Mouse (Mus musculus): Measurements from ENCODE around the gene Ddx17. TPM values are rescaled to one million over a fixed set of nuclear protein-coding genes. Genes with fewer than 3 reads are reported as not detected.

The Ddx17 gene
- polyA plus RNA-seq, 1 experiment from 2014 or later, result 76.5 TPM

- ATAC-seq (ENCODE audit: low FRiP score), result no peak
- WGBS, result 7% methylated on average over 3 of the region's 3 CpGs
- 0 out of 2 replicates have a peak, but pooled peaks cover 5% of the 10 kb centered on the region for H3K27me3 ChIP-seq
- H3K9me3 ChIP-seq (replicated peaks), result no peaks in the 10 kb centered on the region
- H3K4me2 ChIP-seq (replicated peaks), result peak overlapping the region; percentile 90
- H3K36me3 ChIP-seq, result peaks cover 37% of the 10 kb centered on the region
- peak overlapping the region; percentile 89 for H3K9ac ChIP-seq
- H3K27ac ChIP-seq, result peak overlapping the region; percentile 98
- H3K4me1 ChIP-seq, result peaks cover 25% of the 10 kb centered on the region
- peak overlapping the region; percentile 83 for H3K4me3 ChIP-seq
Measured at GRCm38 (mm10) chr15:79545496-79545895, 1.0 kb downstream of the Ddx17 start.

DNA sequence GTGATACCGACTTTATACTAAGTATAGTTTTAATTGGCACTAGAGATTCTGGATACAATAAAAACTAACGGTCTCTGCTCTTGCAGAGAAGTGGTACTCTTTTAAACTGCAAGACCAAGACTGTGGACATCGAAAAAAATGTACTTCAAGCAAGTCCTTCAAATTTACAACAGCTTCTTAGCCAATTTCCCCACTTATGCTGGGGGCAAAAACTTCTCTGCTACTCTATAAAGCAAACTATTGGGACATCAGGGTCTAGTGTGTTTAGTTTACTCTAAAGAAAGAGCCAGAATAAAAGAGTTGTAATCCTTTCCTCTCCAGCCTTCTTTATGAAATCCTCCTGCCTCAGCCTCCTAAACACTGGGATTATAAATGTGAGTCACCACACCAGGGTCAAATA, 2.6 kb downstream of the Ddx17 start:
- Histone ChIP-seq H3K36me3 (peaks cover 51% of the 10 kb centered on the region), H3K4me1 (peaks cover 26% of the 10 kb centered on the region), H3K9me3 (replicated peaks) (no peaks in the 10 kb centered on the region), H3K4me2 (replicated peaks) (peak overlapping the region; percentile 90), H3K9ac (no peak overlapping the region), H3K4me3 (0 out of 2 replicates have a peak overlapping the region, but pooled peaks have one; percentile 83), H3K27me3 (no peaks in the 10 kb centered on the region), H3K27ac (no peak overlapping the region)
- 98% methylated on average over 3 of the region's 3 CpGs for WGBS
- ATAC-seq (ENCODE audit: low FRiP score), result no peak

GRCm38 (mm10) chr15:79533796-79534195, 12.7 kb downstream of the Ddx17 start:
- Histone ChIP-seq H3K27me3 (no peaks in the 10 kb centered on the region), H3K36me3 (peaks cover 97% of the 10 kb centered on the region), H3K4me2 (replicated peaks) (no peak overlapping the region), H3K4me1 (no peaks in the 10 kb centered on the region), H3K27ac (no peak overlapping the region), H3K9ac (no peak overlapping the region), H3K9me3 (replicated peaks) (no peaks in the 10 kb centered on the region), H3K4me3 (no peak overlapping the region)
- ATAC-seq (ENCODE audit: low FRiP score), result no peak
- 94% methylated on average over 3 of the region's 3 CpGs for WGBS

DNA sequence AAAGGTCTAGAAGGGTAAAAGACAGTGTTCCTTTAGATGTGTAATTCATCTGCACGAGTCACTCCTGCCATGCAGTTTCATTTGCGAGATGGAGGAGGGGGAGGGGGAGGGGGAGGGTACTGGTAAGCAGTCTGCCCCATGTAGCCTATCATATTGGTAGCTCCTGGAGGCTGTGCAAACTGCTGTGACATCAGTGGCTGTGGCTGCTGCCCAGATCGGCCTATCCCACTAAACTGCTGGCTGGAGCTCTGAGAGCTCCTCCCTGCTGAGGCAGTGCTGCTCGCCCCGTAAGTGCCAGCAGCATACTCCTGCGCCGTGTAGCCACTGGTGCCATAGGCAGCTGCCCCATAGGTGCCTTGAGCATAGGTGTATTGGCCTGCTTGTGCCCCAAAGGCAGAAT, 16.6 kb downstream of the Ddx17 start:
- Histone ChIP-seq H3K36me3 (peaks cover 91% of the 10 kb centered on the region), H3K4me3 (no peak overlapping the region)
- 93% methylated on average over 7 of the region's 7 CpGs for WGBS

GRCm38 (mm10) chr15:79527991-79528639, 18.4 kb downstream of the Ddx17 start:
- no peak overlapping the region for H3K9ac ChIP-seq
- H3K4me3 ChIP-seq, result no peak overlapping the region
- 84% methylated on average over 5 of the region's 5 CpGs for WGBS
- ATAC-seq (ENCODE audit: low FRiP score), result no peak
- no peaks in the 10 kb centered on the region for H3K9me3 ChIP-seq (replicated peaks)
- H3K27ac ChIP-seq, result peak overlapping the region; percentile 23; the same call in 1 of the 2 replicates
- no peaks in the 10 kb centered on the region for H3K27me3 ChIP-seq
- H3K4me2 ChIP-seq (replicated peaks), result no peak overlapping the region
- H3K36me3 ChIP-seq, result peaks cover 73% of the 10 kb centered on the region
- no peaks in the 10 kb centered on the region for H3K4me1 ChIP-seq

More for the DNA sequence above, 16.6 kb downstream of the Ddx17 start:
- Histone ChIP-seq H3K27me3 (no peaks in the 10 kb centered on the region), H3K27ac (no peak overlapping the region), H3K9ac (no peak overlapping the region), H3K4me1 (no peaks in the 10 kb centered on the region), H3K9me3 (replicated peaks) (no peaks in the 10 kb centered on the region), H3K4me2 (replicated peaks) (no peak overlapping the region)
- no peak for ATAC-seq (ENCODE audit: low FRiP score)

- no peak for ATAC-seq (ENCODE audit: low FRiP score)
- no peaks in the 10 kb centered on the region for H3K4me1 ChIP-seq
- no peak overlapping the region for H3K4me2 ChIP-seq (replicated peaks)
- H3K27ac ChIP-seq, result no peak overlapping the region
- WGBS, result 81% methylated on average over 4 of the region's 4 CpGs
- H3K9me3 ChIP-seq (replicated peaks), result no peaks in the 10 kb centered on the region
- H3K27me3 ChIP-seq, result no peaks in the 10 kb centered on the region
- no peak overlapping the region for H3K9ac ChIP-seq
- peaks cover 65% of the 10 kb centered on the region for H3K36me3 ChIP-seq
- H3K4me3 ChIP-seq, result no peak overlapping the region
Measured at GRCm38 (mm10) chr15:79527192-79527591, 19.3 kb downstream of the Ddx17 start.

DNA sequence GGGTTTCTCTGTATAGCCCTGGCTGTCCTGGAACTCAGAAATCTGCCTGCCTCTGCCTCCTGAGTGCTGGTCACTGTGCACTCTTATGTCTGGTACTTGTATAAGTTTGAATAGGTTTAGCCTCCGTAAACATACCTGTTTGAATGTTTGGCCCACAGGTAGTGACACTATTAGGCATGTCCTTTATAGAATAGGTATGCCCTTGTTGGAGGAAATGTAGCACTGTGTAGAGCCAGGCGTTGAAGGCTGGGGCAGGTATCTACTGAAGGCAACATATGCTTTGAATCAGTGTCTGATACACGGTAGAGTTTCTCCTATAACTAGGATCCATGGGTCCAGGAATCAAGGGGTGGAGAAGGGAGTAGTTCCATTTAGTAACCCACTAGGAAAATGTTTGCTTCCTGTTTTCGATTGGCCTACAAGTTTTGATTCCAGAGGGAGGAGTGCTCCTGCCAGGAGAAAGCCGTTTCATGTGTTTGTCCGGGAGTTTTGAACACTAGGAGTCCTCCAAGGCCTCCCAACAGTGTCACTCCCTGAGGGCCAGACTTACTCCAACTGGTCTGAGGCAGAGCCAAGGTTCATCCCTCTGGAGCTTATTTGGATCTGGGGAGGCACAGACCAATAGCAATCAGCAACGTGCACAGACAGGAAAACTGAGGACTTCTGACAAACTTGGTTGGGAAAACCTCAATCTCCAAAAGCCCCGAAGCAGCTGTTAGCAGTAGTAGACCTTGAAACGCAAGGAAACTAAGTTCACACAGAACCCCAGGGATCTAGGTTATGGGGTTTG, 20.4 kb downstream of the Ddx17 start:
- 68% methylated on average over 9 of the region's 9 CpGs for WGBS
- Histone ChIP-seq H3K9ac (no peak overlapping the region), H3K4me3 (no peak overlapping the region), H3K27me3 (no peaks in the 10 kb centered on the region), H3K4me1 (no peaks in the 10 kb centered on the region), H3K36me3 (peaks cover 55% of the 10 kb centered on the region), H3K9me3 (replicated peaks) (no peaks in the 10 kb centered on the region), H3K4me2 (replicated peaks) (no peak overlapping the region), H3K27ac (no peak overlapping the region)
- ATAC-seq (ENCODE audit: low FRiP score), result no peak

DNA sequence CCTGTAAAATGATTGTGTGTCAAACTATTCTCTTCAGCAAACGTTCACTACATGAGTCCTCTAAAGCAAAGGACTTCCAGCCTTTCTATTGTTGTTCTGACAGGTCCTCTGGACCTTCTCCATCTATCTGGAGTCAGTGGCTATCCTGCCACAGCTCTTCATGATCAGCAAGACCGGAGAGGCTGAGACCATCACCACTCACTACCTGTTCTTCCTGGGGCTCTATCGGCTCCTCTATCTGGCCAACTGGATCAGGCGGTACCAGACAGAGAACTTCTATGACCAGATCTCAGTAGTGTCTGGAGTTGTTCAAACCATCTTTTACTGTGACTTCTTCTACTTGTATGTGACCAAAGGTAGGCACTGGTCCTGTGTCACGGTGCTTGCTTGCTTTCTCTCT, 21.0 kb downstream of the Ddx17 start:
- Histone ChIP-seq H3K9me3 (replicated peaks) (no peaks in the 10 kb centered on the region), H3K4me1 (no peaks in the 10 kb centered on the region), H3K9ac (no peak overlapping the region), H3K36me3 (peaks cover 49% of the 10 kb centered on the region), H3K27me3 (no peaks in the 10 kb centered on the region), H3K4me3 (no peak overlapping the region), H3K4me2 (replicated peaks) (no peak overlapping the region), H3K27ac (no peak overlapping the region)
- 87% methylated on average over 5 of the region's 5 CpGs for WGBS
- ATAC-seq (ENCODE audit: low FRiP score), result no peak

DNA sequence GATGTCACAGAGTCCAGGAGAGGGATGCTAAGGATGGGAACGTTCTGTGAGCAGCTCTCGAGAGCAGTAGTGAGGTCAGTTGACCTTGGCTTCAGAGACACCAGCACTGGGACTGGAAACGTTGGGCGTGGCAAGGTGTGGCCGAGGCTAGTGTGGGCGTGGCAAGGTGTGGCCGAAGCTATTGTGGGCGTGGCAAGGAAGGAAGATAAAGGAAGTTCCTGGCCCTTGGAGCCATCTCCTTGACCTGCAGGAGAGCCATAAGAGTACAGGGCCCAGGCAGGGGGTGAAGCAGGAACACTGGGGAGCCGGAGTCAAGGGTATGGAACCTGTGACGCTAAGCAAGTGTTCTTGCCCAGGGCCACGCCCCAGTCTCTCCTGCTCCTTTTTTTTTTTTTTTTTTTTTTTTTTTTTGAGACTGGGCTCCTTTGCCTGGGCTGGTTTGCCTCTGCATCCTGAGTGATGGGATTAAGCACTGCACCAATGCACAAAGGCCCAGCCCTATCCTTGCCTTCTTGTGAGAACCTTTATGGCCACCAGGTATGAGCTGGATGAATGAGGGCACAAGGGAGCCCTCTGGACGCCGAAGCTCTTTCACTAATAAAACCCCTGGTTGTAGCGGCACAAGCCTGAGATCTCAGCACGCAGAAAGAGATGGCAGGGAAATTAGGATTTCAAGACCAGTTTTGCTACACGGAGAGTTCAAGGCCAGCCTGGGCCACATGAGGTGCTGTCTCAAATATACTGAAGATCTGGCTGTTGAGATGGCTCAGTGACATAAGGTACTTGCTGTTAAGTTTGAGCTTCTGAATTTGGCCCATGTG, 26.9 kb downstream of the Ddx17 start:
- no peak overlapping the region for H3K27ac ChIP-seq
- H3K4me3 ChIP-seq, result no peak overlapping the region
- H3K27me3 ChIP-seq, result peaks cover 37% of the 10 kb centered on the region
- H3K4me1 ChIP-seq, result peaks cover 18% of the 10 kb centered on the region
- no peak overlapping the region for H3K9ac ChIP-seq
- no peak for ATAC-seq (ENCODE audit: low FRiP score)
- no peaks in the 10 kb centered on the region for H3K9me3 ChIP-seq (replicated peaks)
- no peak overlapping the region for H3K4me2 ChIP-seq (replicated peaks)
- WGBS, result 57% methylated on average over 16 of the region's 16 CpGs
- no peaks in the 10 kb centered on the region for H3K36me3 ChIP-seq

DNA sequence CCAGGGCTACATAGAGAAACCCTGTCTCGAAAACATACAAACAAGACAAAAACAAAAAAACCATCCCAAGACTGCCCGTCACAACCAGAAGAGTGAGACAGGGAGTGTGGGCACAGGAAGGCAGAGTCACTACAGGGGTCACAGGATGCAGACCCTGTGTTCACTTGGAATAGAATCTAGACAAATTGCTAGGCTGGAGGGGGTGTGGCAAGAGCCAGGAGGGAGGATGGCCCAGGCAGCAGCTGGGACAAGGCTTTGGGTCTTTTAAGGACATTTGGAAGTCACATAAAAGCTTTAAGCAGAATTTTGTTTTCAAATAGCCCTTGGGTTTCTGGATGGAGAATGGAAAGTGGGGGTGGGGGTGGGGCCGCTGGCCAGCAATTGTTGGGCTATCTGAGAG, 28.0 kb downstream of the Ddx17 start:
- 89% methylated on average over 3 of the region's 3 CpGs for WGBS

DNA sequence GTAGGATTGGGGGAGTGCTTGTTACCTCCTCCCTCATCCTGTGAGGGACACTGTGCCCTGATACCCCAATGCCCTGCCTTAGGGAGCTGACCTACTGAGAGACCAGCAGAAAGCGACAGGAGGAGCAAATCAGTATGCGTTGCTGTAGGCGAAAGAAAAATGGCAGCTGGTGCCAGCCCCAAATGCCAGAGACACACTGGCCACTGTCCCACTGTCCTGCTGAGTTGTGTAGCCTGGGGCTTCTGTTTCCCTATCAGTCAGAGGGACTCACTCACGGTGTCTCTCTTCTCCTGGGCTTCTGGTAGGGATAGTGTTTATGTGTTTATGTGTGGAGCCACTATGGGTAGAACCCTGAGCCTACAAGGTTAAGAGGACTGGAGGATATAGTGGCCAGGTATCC, 28.8 kb downstream of the Ddx17 start:
- Histone ChIP-seq H3K36me3 (no peaks in the 10 kb centered on the region), H3K9ac (no peak overlapping the region), H3K4me2 (replicated peaks) (0 out of 2 replicates have a peak overlapping the region, but pooled peaks have one; percentile 82), H3K9me3 (replicated peaks) (no peaks in the 10 kb centered on the region), H3K27me3 (peaks cover 56% of the 10 kb centered on the region), H3K4me1 (peaks cover 25% of the 10 kb centered on the region), H3K4me3 (no peak overlapping the region), H3K27ac (no peak overlapping the region)
- WGBS, result 72% methylated on average over 4 of the region's 4 CpGs
- ATAC-seq (ENCODE audit: low FRiP score), result peak; percentile 24; the same call in 1 of the 2 replicates

More for the DNA sequence above, 28.0 kb downstream of the Ddx17 start:
- no peaks in the 10 kb centered on the region for H3K36me3 ChIP-seq
- no peak for ATAC-seq (ENCODE audit: low FRiP score)
- no peaks in the 10 kb centered on the region for H3K9me3 ChIP-seq (replicated peaks)
- peaks cover 25% of the 10 kb centered on the region for H3K4me1 ChIP-seq
- no peak overlapping the region for H3K9ac ChIP-seq
- no peak overlapping the region for H3K27ac ChIP-seq
- H3K27me3 ChIP-seq, result peaks cover 48% of the 10 kb centered on the region
- H3K4me3 ChIP-seq, result no peak overlapping the region
- no peak overlapping the region for H3K4me2 ChIP-seq (replicated peaks)
